Mouse (Mus musculus) liver, embryonic 12.5 days (tissue): Measurements from ENCODE around the gene Ush1g. TPM values are rescaled to one million over a fixed set of nuclear protein-coding genes. Genes with fewer than 3 reads are reported as not detected.
A peak's percentile ranks its signal among the peaks of the same experiment; 100 is the strongest.

Experiments
- ATAC-seq: fragments of 200-750 bp; cut with Nextera tagmentation; 2 replicates; pipeline ENCODE4 v1.8.0; 2017; ENCODE audit warnings: moderate number of reproducible peaks, mild to moderate bottlenecking, moderate library complexity
- H3K27ac ChIP-seq: fragments of 300-500 bp; sonication (generic); 2 replicates; pipeline ENCODE4 v1.5.1; 2016; ENCODE audit warnings: mild to moderate bottlenecking
- H3K27me3 ChIP-seq: fragments of 300-500 bp; sonication (generic); replicated peaks from 2 replicates; pipeline ENCODE4 v1.6.1; 2016; ENCODE audit warnings: mild to moderate bottlenecking, moderate library complexity
- H3K36me3 ChIP-seq: fragments of 300-500 bp; sonication (generic); 2 replicates; pipeline ENCODE4 v1.6.1; 2016; ENCODE audit warnings: mild to moderate bottlenecking, moderate library complexity
- H3K4me1 ChIP-seq: fragments of 300-500 bp; sonication (generic); 2 replicates; pipeline ENCODE4 v1.6.1; 2016
- H3K4me2 ChIP-seq: fragments of 300-500 bp; sonication (generic); 2 replicates; pipeline ENCODE4 v1.6.1; 2016; ENCODE audit warnings: mild to moderate bottlenecking, moderate library complexity
- H3K4me3 ChIP-seq: fragments of 300-500 bp; sonication (generic); 2 replicates; pipeline ENCODE4 v1.5.1; 2016; ENCODE audit warnings: mild to moderate bottlenecking, moderate library complexity
- H3K9ac ChIP-seq: fragments of 300-500 bp; sonication (generic); 2 replicates; pipeline ENCODE4 v1.6.1; 2016; ENCODE audit warnings: mild to moderate bottlenecking, moderate library complexity
- H3K9me3 ChIP-seq: fragments of 300-500 bp; sonication (generic); replicated peaks from 2 replicates; pipeline ENCODE4 v1.6.1; 2016; ENCODE audit warnings: mild to moderate bottlenecking, moderate library complexity
- WGBS: fragments of 180-500 bp; shearing (Covaris S2); methylation state at CpG from one replicate; pipeline ENCODE4 v1.1.7; 2016; ENCODE audit not compliant: insufficient replicate concordance; 5-methylcytosine and 5-hydroxymethylcytosine counted together
- polyA plus RNA-seq: library from polyadenylated mRNA; unstranded; fragments of >200 nt; fragmentation: Nextera tagmentation; extraction: Ambion mirVana; gene quantifications from 2 replicates; pipeline ENCODE4 v1.2.1, GENCODE M21; 2016

Gene Ush1g
- polyA plus RNA-seq, 1 experiment from 2014 or later: 0.25 TPM

DNA sequence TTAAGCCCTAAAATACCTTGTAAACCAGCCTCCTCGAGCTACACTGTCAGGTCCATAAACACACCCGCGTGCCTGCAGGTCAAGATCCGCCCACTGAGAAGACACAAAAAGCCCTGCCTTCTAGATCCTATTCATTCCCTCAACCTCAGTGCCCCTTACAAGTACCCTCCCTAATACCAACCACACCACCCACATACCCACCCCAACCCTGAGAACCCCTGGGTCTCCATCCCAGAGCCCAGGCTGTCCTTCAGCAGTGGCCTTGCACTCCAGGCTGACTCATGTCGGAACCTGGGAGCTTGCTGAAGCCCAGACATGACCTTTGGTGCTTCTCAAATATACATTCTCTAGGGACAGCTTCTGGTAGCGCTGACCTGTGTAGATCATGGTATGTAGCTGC, 47.1 kb downstream of the Ush1g start:
- Histone ChIP-seq H3K36me3 (0 out of 2 replicates have a peak, but pooled peaks cover 9% of the 10 kb centered on the region), H3K9ac (no peak overlapping the region), H3K27ac (no peak overlapping the region), H3K4me2 (0 out of 2 replicates have a peak overlapping the region, but pooled peaks have one; percentile 90), H3K4me3 (no peak overlapping the region), H3K4me1 (peaks cover 64% of the 10 kb centered on the region), H3K9me3 (no peaks in the 10 kb centered on the region), H3K27me3 (no peaks in the 10 kb centered on the region)
- 75% methylated on average over 6 of the region's 6 CpGs for WGBS
- no peak for ATAC-seq

DNA sequence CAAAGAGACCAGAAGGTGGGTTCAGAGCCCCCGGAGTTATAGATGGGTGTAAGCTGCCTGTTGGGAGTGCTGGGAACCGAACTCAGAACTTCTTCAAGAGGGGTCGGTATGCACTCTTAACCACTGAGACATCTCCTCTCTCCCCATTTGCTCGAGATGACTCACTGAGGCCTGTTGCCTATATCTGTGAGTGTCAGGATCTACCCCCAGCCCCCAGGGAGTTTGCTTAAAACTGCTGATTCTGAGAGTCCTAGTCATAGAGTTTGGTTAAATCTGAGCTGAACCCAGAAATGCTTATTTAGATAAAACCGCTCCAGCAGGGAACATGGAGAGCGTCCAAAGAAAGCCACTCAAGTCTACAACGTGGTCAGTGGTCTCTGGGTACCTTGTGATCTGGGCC, 47.7 kb downstream of the Ush1g start:
- H3K4me1 ChIP-seq: peaks cover 59% of the 10 kb centered on the region
- no peaks in the 10 kb centered on the region for H3K9me3 ChIP-seq
- peaks cover 14% of the 10 kb centered on the region for H3K36me3 ChIP-seq
- H3K4me3 ChIP-seq: no peak overlapping the region
- no peak overlapping the region for H3K4me2 ChIP-seq
- 70% methylated on average over 7 of the region's 7 CpGs for WGBS
- H3K27ac ChIP-seq: no peak overlapping the region
- no peak for ATAC-seq
- H3K9ac ChIP-seq: no peak overlapping the region
- peaks cover 5% of the 10 kb centered on the region; the same call in 1 of the 2 replicates for H3K27me3 ChIP-seq

DNA sequence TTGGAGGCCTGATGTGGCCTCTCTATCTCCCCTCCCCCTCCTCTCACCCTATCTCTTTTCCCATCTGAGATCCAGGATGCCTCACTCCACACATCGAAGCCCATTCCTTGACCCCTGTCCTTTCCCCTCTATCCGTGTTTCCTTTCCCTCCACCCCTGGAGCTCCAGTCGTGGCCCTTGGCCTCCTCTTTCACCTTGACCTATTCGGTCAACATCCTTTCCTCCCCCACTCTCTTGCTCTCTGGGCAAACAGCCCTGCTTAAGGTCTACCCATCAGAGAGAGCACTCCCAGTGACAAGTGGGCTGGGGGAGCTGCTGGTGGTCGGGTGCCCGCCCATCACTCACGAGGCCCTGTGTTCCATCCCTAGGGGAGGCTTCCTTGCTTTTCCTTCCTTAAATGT, 48.1 kb downstream of the Ush1g start:
- Histone ChIP-seq H3K27me3 (peaks cover 9% of the 10 kb centered on the region; the same call in 1 of the 2 replicates), H3K36me3 (peaks cover 18% of the 10 kb centered on the region), H3K9me3 (no peaks in the 10 kb centered on the region), H3K27ac (no peak overlapping the region), H3K4me2 (no peak overlapping the region), H3K4me3 (no peak overlapping the region), H3K9ac (no peak overlapping the region), H3K4me1 (peaks cover 54% of the 10 kb centered on the region)
- no peak for ATAC-seq
- 60% methylated on average over 7 of the region's 7 CpGs for WGBS

DNA sequence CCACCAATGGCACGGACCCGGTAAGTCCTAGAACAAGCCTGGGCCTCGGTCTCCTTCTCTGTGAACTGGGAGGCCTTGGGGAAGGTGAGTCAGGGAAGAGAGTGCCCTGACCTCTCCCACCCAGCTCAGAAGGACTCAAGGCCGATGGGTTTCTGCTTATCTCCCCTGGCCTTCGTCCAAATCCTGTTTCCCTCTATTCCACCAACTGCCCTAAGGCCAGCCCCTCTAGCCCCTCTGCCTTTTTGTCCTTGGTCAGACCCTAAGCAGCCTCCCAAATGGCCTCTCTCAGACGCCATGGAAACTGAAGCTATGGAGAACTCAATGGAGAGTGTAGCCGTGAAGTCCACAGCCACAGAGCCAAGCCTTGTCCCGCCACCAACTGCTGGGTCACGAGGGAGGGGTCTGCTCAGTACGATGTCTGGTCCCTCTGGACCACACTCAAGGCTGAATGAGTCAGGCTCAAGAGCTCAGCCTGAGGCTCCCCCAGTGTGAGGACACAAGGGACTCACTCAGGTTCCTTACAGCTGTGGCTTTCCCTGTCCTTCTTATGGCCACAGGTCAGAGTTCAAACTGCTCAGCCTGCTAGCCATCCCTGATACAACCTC, 48.8 kb downstream of the Ush1g start:
- H3K4me1 ChIP-seq: peaks cover 47% of the 10 kb centered on the region
- WGBS: 66% methylated on average over 10 of the region's 10 CpGs
- no peaks in the 10 kb centered on the region for H3K9me3 ChIP-seq

DNA sequence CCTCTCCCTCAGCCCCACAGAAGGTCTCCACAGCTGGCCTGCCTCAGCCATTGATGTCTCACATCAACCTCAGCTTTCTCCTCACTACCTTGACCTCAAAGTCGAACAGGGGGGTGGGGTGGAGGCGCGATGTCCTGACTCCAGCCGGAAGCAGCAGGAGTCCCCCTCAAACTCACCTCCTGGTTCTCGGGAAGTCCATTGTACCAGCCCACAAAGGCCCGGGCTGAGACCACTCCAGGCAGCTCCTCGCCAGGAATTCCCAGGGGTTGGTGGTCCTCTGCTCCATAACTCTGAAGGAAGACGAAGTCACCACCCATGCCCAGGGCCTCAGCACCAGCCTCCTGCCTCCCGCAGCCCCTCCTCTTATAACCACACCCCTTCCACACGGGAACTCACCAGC, 50.4 kb downstream of the Ush1g start:
- H3K36me3 ChIP-seq: peaks cover 28% of the 10 kb centered on the region
- ATAC-seq: no peak
- peaks cover 32% of the 10 kb centered on the region for H3K27me3 ChIP-seq
- peaks cover 54% of the 10 kb centered on the region for H3K4me1 ChIP-seq
- H3K4me3 ChIP-seq: no peak overlapping the region
- no peak overlapping the region for H3K9ac ChIP-seq
- H3K4me2 ChIP-seq: no peak overlapping the region
- no peaks in the 10 kb centered on the region for H3K9me3 ChIP-seq
- no peak overlapping the region for H3K27ac ChIP-seq
- 64% methylated on average over 10 of the region's 10 CpGs for WGBS

More for the DNA sequence above, 48.8 kb downstream of the Ush1g start:
- H3K4me3 ChIP-seq: no peak overlapping the region
- no peak for ATAC-seq
- H3K27me3 ChIP-seq: peaks cover 17% of the 10 kb centered on the region
- peaks cover 26% of the 10 kb centered on the region for H3K36me3 ChIP-seq
- H3K4me2 ChIP-seq: no peak overlapping the region
- H3K27ac ChIP-seq: no peak overlapping the region
- no peak overlapping the region for H3K9ac ChIP-seq

DNA sequence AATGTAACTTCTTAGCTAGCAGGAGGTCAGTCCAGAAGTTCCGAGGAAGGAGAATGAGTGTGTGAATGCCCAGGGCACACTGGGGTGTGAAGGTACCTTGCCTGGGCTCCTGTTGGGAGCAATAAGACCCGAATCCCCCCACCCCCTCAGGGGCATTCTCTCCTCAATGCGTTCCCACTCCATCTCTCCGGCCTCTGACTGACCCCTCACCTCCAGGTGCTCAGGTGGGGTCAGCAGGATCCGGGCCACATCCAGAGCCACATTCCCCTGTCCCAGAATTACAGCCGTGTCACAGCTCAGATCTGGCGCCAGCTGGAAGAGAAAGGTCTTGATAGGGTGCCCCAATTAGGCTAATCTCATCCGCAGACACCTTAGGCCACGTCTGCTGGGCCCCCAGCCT, 50.8 kb downstream of the Ush1g start:
- WGBS: 65% methylated on average over 9 of the region's 9 CpGs
- no peak for ATAC-seq
- H3K27me3 ChIP-seq: peaks cover 36% of the 10 kb centered on the region

DNA sequence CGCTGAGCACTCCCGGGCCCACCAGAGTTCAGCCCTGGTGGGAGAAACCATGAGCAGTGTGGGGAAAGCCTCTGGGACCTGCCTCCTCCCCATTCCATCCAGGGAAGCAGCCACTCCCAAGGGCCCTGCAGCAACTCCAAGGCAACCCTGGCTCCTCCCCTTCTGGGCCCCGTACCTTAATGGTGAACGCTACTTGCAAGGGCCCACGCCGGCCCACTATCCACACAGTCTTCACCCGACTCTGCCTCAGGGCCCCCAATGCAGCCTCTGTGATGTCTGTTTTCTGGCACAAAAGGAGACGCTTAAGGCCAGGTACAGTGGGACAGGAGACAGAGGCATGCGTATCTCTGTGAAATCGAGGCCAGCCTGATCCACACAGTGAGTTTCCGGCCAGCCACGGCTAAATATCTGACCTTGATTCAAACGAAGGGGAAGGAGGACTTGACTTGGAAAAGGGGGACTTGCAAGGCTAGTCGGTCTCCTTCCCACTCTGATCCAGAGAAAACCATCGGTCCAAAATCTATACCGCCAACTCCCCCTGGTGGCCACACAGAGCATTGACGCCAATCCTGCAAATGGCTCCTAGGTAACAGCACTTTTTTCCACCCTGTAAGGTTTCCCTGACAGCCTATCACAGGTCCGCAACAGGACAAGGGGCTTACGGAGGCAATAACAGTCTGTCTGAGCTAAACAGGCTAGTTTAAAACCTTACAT, 51.5 kb downstream of the Ush1g start:
- peaks cover 44% of the 10 kb centered on the region for H3K4me1 ChIP-seq
- no peak overlapping the region for H3K9ac ChIP-seq
- no peak overlapping the region for H3K27ac ChIP-seq
- ATAC-seq: no peak
- WGBS: 33% methylated on average over 17 of the region's 19 CpGs
- H3K4me3 ChIP-seq: no peak overlapping the region
- H3K36me3 ChIP-seq: peaks cover 28% of the 10 kb centered on the region
- peaks cover 44% of the 10 kb centered on the region for H3K27me3 ChIP-seq
- no peak overlapping the region for H3K4me2 ChIP-seq
- H3K9me3 ChIP-seq: no peaks in the 10 kb centered on the region

More for the DNA sequence above, 50.8 kb downstream of the Ush1g start:
- no peak overlapping the region for H3K9ac ChIP-seq
- no peak overlapping the region for H3K4me2 ChIP-seq
- H3K27ac ChIP-seq: no peak overlapping the region
- peaks cover 52% of the 10 kb centered on the region for H3K4me1 ChIP-seq
- H3K4me3 ChIP-seq: no peak overlapping the region
- H3K9me3 ChIP-seq: no peaks in the 10 kb centered on the region
- peaks cover 28% of the 10 kb centered on the region for H3K36me3 ChIP-seq

DNA sequence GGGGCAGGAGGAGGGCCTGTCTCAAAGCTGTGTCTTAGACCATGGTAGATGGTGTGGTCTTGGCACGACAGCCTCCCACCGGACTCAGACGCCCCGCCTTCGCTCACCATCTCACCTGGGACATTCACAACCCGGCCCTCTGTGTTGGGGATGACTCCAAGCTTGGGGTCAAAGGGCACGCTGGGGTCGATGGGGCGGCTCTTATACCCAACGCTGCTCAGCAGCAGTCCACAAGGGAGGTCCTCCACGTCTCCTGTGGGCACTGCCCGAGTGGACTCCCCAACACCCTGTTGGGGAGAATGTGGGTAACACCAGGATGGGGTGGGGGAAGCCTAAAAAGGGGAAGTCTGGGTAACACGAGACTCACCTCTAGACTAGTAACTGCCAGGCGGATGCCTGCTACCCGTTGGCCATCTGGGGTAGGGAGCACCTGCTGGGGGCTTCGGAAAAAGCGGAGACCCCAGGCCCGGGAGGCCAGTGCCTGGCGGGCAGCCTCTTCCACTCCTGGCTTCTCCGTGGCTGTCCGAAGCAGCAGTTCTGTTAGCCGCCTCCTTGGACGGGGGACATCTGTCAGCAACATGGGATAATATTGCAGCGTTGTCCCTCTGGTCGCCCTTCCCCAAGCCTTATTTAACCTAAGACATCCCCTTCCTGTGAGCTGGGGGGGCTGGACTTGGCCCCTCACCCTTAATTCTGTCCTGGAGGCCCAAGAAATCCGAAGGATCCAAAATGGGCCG, 52.3 kb downstream of the Ush1g start:
- no peak overlapping the region for H3K27ac ChIP-seq
- no peak overlapping the region for H3K4me3 ChIP-seq
- ATAC-seq: no peak
- peaks cover 28% of the 10 kb centered on the region for H3K36me3 ChIP-seq
- H3K9me3 ChIP-seq: no peaks in the 10 kb centered on the region
- no peak overlapping the region for H3K4me2 ChIP-seq
- H3K27me3 ChIP-seq: peaks cover 52% of the 10 kb centered on the region
- WGBS: 84% methylated on average over 27 of the region's 27 CpGs
- no peak overlapping the region for H3K9ac ChIP-seq
- peaks cover 36% of the 10 kb centered on the region for H3K4me1 ChIP-seq

DNA sequence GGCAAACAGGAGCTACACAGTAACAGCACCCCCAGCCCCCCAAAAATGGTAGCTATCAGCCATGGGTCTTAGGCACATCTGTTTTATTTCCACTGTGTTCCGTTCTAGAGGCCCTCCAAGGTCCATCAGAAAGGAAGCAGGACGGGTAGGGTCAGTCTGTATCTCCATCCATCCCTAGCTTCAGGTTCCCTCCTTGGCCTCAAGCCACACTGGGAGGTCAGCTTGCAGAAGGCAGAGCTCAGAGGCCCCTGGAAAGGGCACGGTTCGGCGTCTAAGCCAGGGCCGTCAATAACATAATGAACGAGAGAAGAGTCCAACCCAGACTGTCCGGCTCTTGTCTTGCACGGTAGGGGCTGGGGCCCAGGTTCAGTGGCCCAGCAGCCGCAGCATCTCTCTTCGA, 53.9 kb downstream of the Ush1g start:
- ATAC-seq: no peak
- H3K4me2 ChIP-seq: no peak overlapping the region
- H3K9ac ChIP-seq: no peak overlapping the region
- 76% methylated on average over 11 of the region's 11 CpGs for WGBS
- H3K27ac ChIP-seq: no peak overlapping the region
- H3K36me3 ChIP-seq: peaks cover 28% of the 10 kb centered on the region
- peaks cover 21% of the 10 kb centered on the region for H3K4me1 ChIP-seq
- H3K9me3 ChIP-seq: no peaks in the 10 kb centered on the region
- H3K4me3 ChIP-seq: no peak overlapping the region
- peaks cover 67% of the 10 kb centered on the region for H3K27me3 ChIP-seq

DNA sequence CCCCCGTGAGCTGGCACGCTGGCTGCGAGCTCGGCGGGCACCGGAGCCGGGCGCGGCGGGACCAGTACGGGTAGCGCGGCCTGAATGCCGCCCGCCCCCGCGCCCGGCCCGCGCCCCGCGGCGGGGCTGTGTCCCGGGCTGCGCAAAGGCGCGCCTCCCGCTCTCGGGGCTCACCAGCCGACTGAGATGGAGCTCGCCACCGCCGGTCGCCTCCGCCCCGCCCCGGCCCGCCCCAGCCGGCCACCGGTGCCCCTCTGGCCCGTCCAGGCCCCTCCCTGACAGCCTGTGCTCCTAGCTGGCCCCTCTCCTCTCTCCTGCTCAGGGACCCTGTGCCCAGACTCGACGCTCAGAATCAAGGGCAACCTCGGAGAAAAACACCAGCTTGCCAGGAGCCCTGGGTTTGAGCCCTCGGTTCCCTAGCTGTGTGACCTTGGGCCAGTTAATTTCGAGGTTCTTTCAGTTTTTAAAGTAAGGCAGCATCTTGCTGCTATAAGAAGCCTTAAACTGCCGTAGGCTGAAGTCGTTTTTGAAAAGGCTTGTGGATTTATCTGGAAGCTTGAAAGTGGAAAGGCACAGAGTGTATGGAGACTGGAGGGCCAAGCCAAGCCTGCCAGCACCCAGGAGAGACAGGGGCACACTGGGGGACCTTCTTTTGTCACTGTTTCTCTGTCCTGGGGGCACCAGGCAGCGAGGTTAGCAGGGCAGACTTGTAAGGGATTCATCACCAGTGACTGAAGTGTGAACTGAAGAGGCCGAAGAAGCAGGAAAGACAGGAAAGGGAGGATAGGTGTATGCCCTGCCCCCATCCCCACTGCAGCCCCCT, 54.6 kb downstream of the Ush1g start, which contains the start of gene Grin2c:
TSS of gene Grin2c (minus strand) at position 183 of the 823 bp plus-strand sequence.
- no peak for ATAC-seq
- H3K4me3 ChIP-seq: peak within 1 kb of the TSS; percentile 43
- no peak within 1 kb of the TSS for H3K27ac ChIP-seq
- peaks cover 28% of the 10 kb centered on the region for H3K36me3 ChIP-seq
- peaks cover 15% of the 10 kb centered on the region; the same call in 1 of the 2 replicates for H3K4me1 ChIP-seq
- no peaks in the 10 kb centered on the region for H3K9me3 ChIP-seq
- 0 out of 2 replicates have a peak within 1 kb of the TSS, but pooled peaks have one; percentile 47 for H3K9ac ChIP-seq
- peaks cover 74% of the 10 kb centered on the region for H3K27me3 ChIP-seq
- peak within 1 kb of the TSS; percentile 62 for H3K4me2 ChIP-seq
- 9% methylated on average over 35 of the region's 50 CpGs for WGBS

DNA sequence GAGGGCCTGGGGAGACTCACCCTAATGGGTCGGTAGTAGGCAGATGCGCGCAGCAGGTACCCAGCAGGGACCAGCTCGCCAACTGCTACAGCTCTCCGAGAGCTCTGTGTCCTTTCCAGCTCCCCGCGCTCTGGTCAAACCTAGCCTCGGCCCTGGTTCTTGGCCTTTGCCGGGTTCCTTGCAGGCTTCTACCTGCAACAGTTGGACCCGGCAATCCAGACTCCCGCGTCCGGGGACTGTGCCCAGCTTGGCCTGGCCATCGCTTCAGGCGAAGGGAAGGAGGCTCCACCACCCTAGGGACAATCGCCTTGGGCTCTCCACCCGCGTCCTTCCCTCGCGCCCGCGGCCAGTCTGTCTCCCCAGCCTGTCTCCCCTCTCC, 55.5 kb downstream of the Ush1g start:
- WGBS: 6% methylated on average over 22 of the region's 22 CpGs
- no peaks in the 10 kb centered on the region for H3K9me3 ChIP-seq
- no peak overlapping the region for H3K9ac ChIP-seq
- peak overlapping the region; percentile 62 for H3K4me2 ChIP-seq
- no peak overlapping the region for H3K27ac ChIP-seq
- peak overlapping the region; percentile 43 for H3K4me3 ChIP-seq
- H3K27me3 ChIP-seq: peaks cover 83% of the 10 kb centered on the region
- peaks cover 19% of the 10 kb centered on the region for H3K36me3 ChIP-seq
- peaks cover 15% of the 10 kb centered on the region; the same call in 1 of the 2 replicates for H3K4me1 ChIP-seq
- ATAC-seq: no peak
